Mouse (Mus musculus): Measurements from ENCODE around the gene Fmnl2. TPM values are rescaled to one million over a fixed set of nuclear protein-coding genes. Genes with fewer than 3 reads are reported as not detected.
A peak's percentile ranks its signal among the peaks of the same experiment; 100 is the strongest.

Fmnl2 gene
- polyA plus RNA-seq, 1 experiment from 2014 or later = 1.9 TPM

GRCm38 (mm10) chr2:52978796-52979195 is 121.1 kb downstream of the Fmnl2 start:
- H3K9me3 ChIP-seq (ENCODE audit: control insufficient read depth) = no peaks in the 10 kb centered on the region
- no peak overlapping the region for H3K4me3 ChIP-seq (ENCODE audit: low read depth, low read length)
- no peaks in the 10 kb centered on the region for H3K36me3 ChIP-seq (ENCODE audit: control insufficient read depth, insufficient read depth)
- peaks cover 7% of the 10 kb centered on the region; the same call in 1 of the 2 replicates for H3K4me1 ChIP-seq (replicated peaks; ENCODE audit: control insufficient read depth, insufficient read depth, low read length)
- H3K9ac ChIP-seq (ENCODE audit: low read depth, low read length) = no peak overlapping the region
- WGBS = 67% methylated on average over 2 of the region's 2 CpGs
- no peaks in the 10 kb centered on the region for H3K27me3 ChIP-seq (replicated peaks; ENCODE audit: control insufficient read depth, insufficient read depth, low read length)
- no peak for ATAC-seq
- H3K4me2 ChIP-seq (replicated peaks; ENCODE audit: low read depth) = no peak overlapping the region
- TF ChIP-seq CTCF (IDR thresholded peaks at IDR 0.05; ENCODE audit: low read depth) = no peak
- no peak overlapping the region for H3K27ac ChIP-seq (ENCODE audit: low read depth, low read length)

GRCm38 (mm10) chr2:52979280-52979763 is 121.7 kb downstream of the Fmnl2 start:
- H3K36me3 ChIP-seq (ENCODE audit: control insufficient read depth, insufficient read depth) = no peaks in the 10 kb centered on the region
- TF ChIP-seq CTCF (IDR thresholded peaks at IDR 0.05; ENCODE audit: low read depth) = no peak
- H3K9me3 ChIP-seq (ENCODE audit: control insufficient read depth) = no peaks in the 10 kb centered on the region
- H3K4me3 ChIP-seq (ENCODE audit: low read depth, low read length) = no peak overlapping the region
- H3K9ac ChIP-seq (ENCODE audit: low read depth, low read length) = no peak overlapping the region
- no peak overlapping the region for H3K4me2 ChIP-seq (replicated peaks; ENCODE audit: low read depth)
- ATAC-seq = peak; percentile 45; the same call in 1 of the 2 replicates
- no peak overlapping the region for H3K27ac ChIP-seq (ENCODE audit: low read depth, low read length)
- 24% methylated on average over 4 of the region's 4 CpGs for WGBS
- no peaks in the 10 kb centered on the region for H3K27me3 ChIP-seq (replicated peaks; ENCODE audit: control insufficient read depth, insufficient read depth, low read length)
- H3K4me1 ChIP-seq (replicated peaks; ENCODE audit: control insufficient read depth, insufficient read depth, low read length) = peaks cover 7% of the 10 kb centered on the region; the same call in 1 of the 2 replicates

- ATAC-seq = no peak
- Histone ChIP-seq H3K4me2 (replicated peaks; ENCODE audit: low read depth) (no peak overlapping the region), H3K9me3 (ENCODE audit: control insufficient read depth) (no peaks in the 10 kb centered on the region), H3K4me1 (replicated peaks; ENCODE audit: control insufficient read depth, insufficient read depth, low read length) (peaks cover 7% of the 10 kb centered on the region; the same call in 1 of the 2 replicates), H3K4me3 (ENCODE audit: low read depth, low read length) (no peak overlapping the region), H3K36me3 (ENCODE audit: control insufficient read depth, insufficient read depth) (no peaks in the 10 kb centered on the region), H3K27ac (ENCODE audit: low read depth, low read length) (no peak overlapping the region), H3K27me3 (replicated peaks; ENCODE audit: control insufficient read depth, insufficient read depth, low read length) (no peaks in the 10 kb centered on the region), H3K9ac (ENCODE audit: low read depth, low read length) (no peak overlapping the region)
- WGBS = 83% methylated on average over 7 of the region's 7 CpGs
- no peak for TF ChIP-seq CTCF (IDR thresholded peaks at IDR 0.05; ENCODE audit: low read depth)
These were observed 123.5 kb downstream of the Fmnl2 start for GRCm38 (mm10) chr2:52981126-52981525.

- Histone ChIP-seq H3K4me1 (replicated peaks; ENCODE audit: control insufficient read depth, insufficient read depth, low read length) (peaks cover 7% of the 10 kb centered on the region; the same call in 1 of the 2 replicates), H3K4me2 (replicated peaks; ENCODE audit: low read depth) (no peak overlapping the region), H3K4me3 (ENCODE audit: low read depth, low read length) (no peak overlapping the region), H3K36me3 (ENCODE audit: control insufficient read depth, insufficient read depth) (no peaks in the 10 kb centered on the region), H3K27me3 (replicated peaks; ENCODE audit: control insufficient read depth, insufficient read depth, low read length) (no peaks in the 10 kb centered on the region), H3K27ac (ENCODE audit: low read depth, low read length) (no peak overlapping the region), H3K9me3 (ENCODE audit: control insufficient read depth) (no peaks in the 10 kb centered on the region), H3K9ac (ENCODE audit: low read depth, low read length) (no peak overlapping the region)
- TF ChIP-seq CTCF (IDR thresholded peaks at IDR 0.05; ENCODE audit: low read depth) = no peak
- ATAC-seq = no peak
- 86% methylated on average over 8 of the region's 8 CpGs for WGBS
These were observed 123.9 kb downstream of the Fmnl2 start for GRCm38 (mm10) chr2:52981595-52981994.

- Histone ChIP-seq H3K9me3 (ENCODE audit: control insufficient read depth) (no peaks in the 10 kb centered on the region), H3K4me1 (replicated peaks; ENCODE audit: control insufficient read depth, insufficient read depth, low read length) (peaks cover 7% of the 10 kb centered on the region; the same call in 1 of the 2 replicates), H3K36me3 (ENCODE audit: control insufficient read depth, insufficient read depth) (no peaks in the 10 kb centered on the region), H3K27ac (ENCODE audit: low read depth, low read length) (no peak overlapping the region), H3K9ac (ENCODE audit: low read depth, low read length) (no peak overlapping the region), H3K27me3 (replicated peaks; ENCODE audit: control insufficient read depth, insufficient read depth, low read length) (no peaks in the 10 kb centered on the region), H3K4me2 (replicated peaks; ENCODE audit: low read depth) (no peak overlapping the region), H3K4me3 (ENCODE audit: low read depth, low read length) (no peak overlapping the region)
- TF ChIP-seq CTCF (IDR thresholded peaks at IDR 0.05; ENCODE audit: low read depth) = no peak
- no peak for ATAC-seq
- WGBS = 96% methylated on average over 3 of the region's 3 CpGs
These were observed 124.8 kb downstream of the Fmnl2 start for GRCm38 (mm10) chr2:52982502-52982901.

GRCm38 (mm10) chr2:52984556-52984955 is 126.9 kb downstream of the Fmnl2 start:
- Histone ChIP-seq H3K27ac (ENCODE audit: low read depth, low read length) (no peak overlapping the region), H3K4me1 (replicated peaks; ENCODE audit: control insufficient read depth, insufficient read depth, low read length) (peaks cover 6% of the 10 kb centered on the region; the same call in 1 of the 2 replicates), H3K4me2 (replicated peaks; ENCODE audit: low read depth) (no peak overlapping the region), H3K9ac (ENCODE audit: low read depth, low read length) (no peak overlapping the region), H3K9me3 (ENCODE audit: control insufficient read depth) (no peaks in the 10 kb centered on the region), H3K4me3 (ENCODE audit: low read depth, low read length) (no peak overlapping the region), H3K27me3 (replicated peaks; ENCODE audit: control insufficient read depth, insufficient read depth, low read length) (no peaks in the 10 kb centered on the region), H3K36me3 (ENCODE audit: control insufficient read depth, insufficient read depth) (no peaks in the 10 kb centered on the region)
- WGBS = 88% methylated on average over 1 of the region's 1 CpGs
- no peak for TF ChIP-seq CTCF (IDR thresholded peaks at IDR 0.05; ENCODE audit: low read depth)
- ATAC-seq = no peak
